Mouse (Mus musculus) kidney, embryonic 16.5 days (tissue): ENCODE measurements at regions not wholly inside any gene's neighbourhood (a gene's known extent, or its start where the extent isn't known, plus 50 kb on each side); places are given as distances from the start of the nearest gene placed in this dataset.

Experiments
- ATAC-seq: fragments of 200-750 bp; cut with Nextera tagmentation; 2 replicates; pipeline ENCODE4 v1.8.0; 2017; ENCODE audit warnings: moderate TSS enrichment; ENCODE audit not compliant: low FRiP score, low TSS enrichment
- H3K27ac ChIP-seq: fragments of 300-500 bp; sonication (generic); 2 replicates; pipeline ENCODE4 v1.5.1; 2014; ENCODE audit warnings: low read length
- H3K27me3 ChIP-seq: fragments of 300-500 bp; sonication (generic); 2 replicates; pipeline ENCODE4 v1.6.1; 2014; ENCODE audit warnings: low read length, control low read depth, mixed read lengths; ENCODE audit not compliant: insufficient read depth
- H3K36me3 ChIP-seq: fragments of 300-500 bp; sonication (generic); 2 replicates; pipeline ENCODE4 v1.6.1; 2014; ENCODE audit warnings: low read length, control low read depth, mixed read lengths; ENCODE audit not compliant: insufficient read depth
- H3K4me1 ChIP-seq: fragments of 300-500 bp; sonication (generic); 2 replicates; pipeline ENCODE4 v1.6.1; 2014; ENCODE audit warnings: low read length, control low read depth, mixed read lengths; ENCODE audit not compliant: insufficient read depth
- H3K4me2 ChIP-seq: fragments of 300-500 bp; sonication (generic); replicated peaks from 2 replicates; pipeline ENCODE4 v1.6.1; 2014; ENCODE audit warnings: low read depth, low read length
- H3K4me3 ChIP-seq: fragments of 300-500 bp; sonication (generic); 2 replicates; pipeline ENCODE4 v1.5.1; 2014; ENCODE audit warnings: mild to moderate bottlenecking, low read length
- H3K9ac ChIP-seq: fragments of 300-500 bp; sonication (generic); replicated peaks from 2 replicates; pipeline ENCODE4 v1.6.1; 2014; ENCODE audit warnings: low read length
- H3K9me3 ChIP-seq: fragments of 300-500 bp; sonication (generic); 2 replicates; pipeline ENCODE4 v1.6.1; 2016; ENCODE audit warnings: low read length, control low read depth
- WGBS: fragments of 180-500 bp; shearing (Covaris S2); extraction: QIAGEN DNeasy Blood & Tissue Kit; methylation state at CpG from one replicate; pipeline ENCODE4 v1.1.7; 2014; 5-methylcytosine and 5-hydroxymethylcytosine counted together

DNA sequence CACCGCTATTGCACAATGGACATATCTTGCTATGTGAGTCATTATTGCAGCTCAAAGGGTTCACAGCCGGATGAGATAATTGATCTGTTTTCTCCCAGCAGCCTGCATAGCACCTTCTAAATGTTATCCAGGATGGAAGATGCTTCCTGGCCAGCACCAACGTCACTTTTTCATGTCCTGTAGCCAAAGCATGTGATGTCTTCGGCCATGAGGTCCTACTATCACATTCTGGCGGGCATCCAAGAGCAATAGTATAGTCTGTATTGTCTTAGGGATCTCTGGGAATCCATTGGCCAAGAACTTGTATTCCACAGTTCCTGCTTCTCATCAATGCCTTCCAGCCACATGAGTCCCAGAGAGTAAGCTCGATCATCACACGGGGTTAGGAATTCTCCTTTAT is 70.6 kb downstream of the Npy start:
- H3K27me3 ChIP-seq, result no peaks in the 10 kb centered on the region
- H3K36me3 ChIP-seq, result peaks cover 4% of the 10 kb centered on the region; the same call in 1 of the 2 replicates
- H3K9ac ChIP-seq, result no peak overlapping the region
- H3K4me3 ChIP-seq, result no peak overlapping the region
- ATAC-seq, result no peak
- H3K27ac ChIP-seq, result no peak overlapping the region
- WGBS, result 83% methylated on average over 7 of the region's 7 CpGs
- peaks cover 16% of the 10 kb centered on the region for H3K9me3 ChIP-seq
- H3K4me2 ChIP-seq, result no peak overlapping the region
- no peaks in the 10 kb centered on the region for H3K4me1 ChIP-seq

DNA sequence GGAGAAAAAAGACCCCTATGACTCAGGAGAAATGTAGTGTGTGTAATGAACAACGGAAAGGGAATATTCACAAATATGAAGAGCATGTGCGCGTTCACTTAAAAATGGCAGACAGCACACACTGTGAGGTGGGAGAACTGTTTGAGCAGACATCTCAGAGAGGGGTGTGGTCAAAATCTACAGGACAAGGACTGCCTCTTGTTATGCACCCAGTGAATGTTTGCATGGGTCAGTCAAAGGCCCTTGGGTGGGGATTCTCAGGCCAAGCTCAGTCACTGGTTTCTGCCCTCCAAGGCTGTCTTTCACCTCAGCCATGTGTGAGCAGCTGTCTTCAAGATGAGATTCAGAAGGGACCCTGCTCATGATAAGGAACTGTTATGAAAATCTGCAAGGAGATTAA is 76.6 kb downstream of the Npy start:
- WGBS, result 99% methylated on average over 3 of the region's 3 CpGs
- ATAC-seq, result no peak
- no peaks in the 10 kb centered on the region for H3K27me3 ChIP-seq
- no peak overlapping the region for H3K9ac ChIP-seq
- peaks cover 4% of the 10 kb centered on the region; the same call in 1 of the 2 replicates for H3K36me3 ChIP-seq
- H3K27ac ChIP-seq, result no peak overlapping the region
- no peak overlapping the region for H3K4me2 ChIP-seq
- H3K4me1 ChIP-seq, result no peaks in the 10 kb centered on the region
- H3K4me3 ChIP-seq, result no peak overlapping the region
- peaks cover 13% of the 10 kb centered on the region for H3K9me3 ChIP-seq

- Histone ChIP-seq H3K36me3 (no peaks in the 10 kb centered on the region), H3K27ac (no peak overlapping the region), H3K9me3 (no peaks in the 10 kb centered on the region), H3K4me1 (no peaks in the 10 kb centered on the region), H3K4me3 (no peak overlapping the region), H3K9ac (no peak overlapping the region), H3K27me3 (no peaks in the 10 kb centered on the region), H3K4me2 (no peak overlapping the region)
- WGBS, result 41% methylated on average over 6 of the region's 6 CpGs
- no peak for ATAC-seq
Measured at GRCm38 (mm10) chr6:49901512-49901911, 79.0 kb downstream of the Npy start.

- H3K27me3 ChIP-seq, result no peaks in the 10 kb centered on the region
- no peak overlapping the region for H3K9ac ChIP-seq
- H3K4me1 ChIP-seq, result no peaks in the 10 kb centered on the region
- H3K4me3 ChIP-seq, result no peak overlapping the region
- ATAC-seq, result peak; percentile 31; the same call in 1 of the 2 replicates
- no peaks in the 10 kb centered on the region for H3K9me3 ChIP-seq
- WGBS, result 29% methylated on average over 6 of the region's 6 CpGs
- H3K36me3 ChIP-seq, result no peaks in the 10 kb centered on the region
- H3K4me2 ChIP-seq, result no peak overlapping the region
- H3K27ac ChIP-seq, result no peak overlapping the region
Measured at GRCm38 (mm10) chr6:49904001-49904400, 81.5 kb downstream of the Npy start.

DNA sequence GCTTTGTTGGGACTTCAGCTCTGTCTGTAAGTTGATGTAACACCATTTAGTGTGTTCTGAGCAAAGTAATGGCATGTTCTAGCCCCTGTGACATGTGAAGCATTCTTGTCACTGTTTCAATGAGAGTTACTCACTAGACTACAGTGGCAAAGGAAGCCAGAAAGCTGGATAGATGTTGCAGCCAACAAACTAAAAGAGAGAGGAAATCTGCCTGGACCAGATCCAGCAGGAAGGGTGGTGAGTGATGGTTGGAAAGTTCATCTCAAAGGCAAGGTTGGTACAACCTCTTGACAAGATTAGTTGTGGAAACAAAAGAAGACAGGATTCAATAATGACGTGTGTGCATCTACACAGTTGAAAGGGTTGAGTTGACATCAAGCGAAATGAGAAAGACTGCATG is 83.9 kb downstream of the Npy start:
- WGBS, result 90% methylated on average over 2 of the region's 2 CpGs
- ATAC-seq, result no peak
- no peak overlapping the region for H3K9ac ChIP-seq
- no peaks in the 10 kb centered on the region for H3K9me3 ChIP-seq
- H3K36me3 ChIP-seq, result no peaks in the 10 kb centered on the region
- no peaks in the 10 kb centered on the region for H3K27me3 ChIP-seq
- H3K4me1 ChIP-seq, result no peaks in the 10 kb centered on the region
- H3K27ac ChIP-seq, result no peak overlapping the region
- no peak overlapping the region for H3K4me3 ChIP-seq
- H3K4me2 ChIP-seq, result no peak overlapping the region

DNA sequence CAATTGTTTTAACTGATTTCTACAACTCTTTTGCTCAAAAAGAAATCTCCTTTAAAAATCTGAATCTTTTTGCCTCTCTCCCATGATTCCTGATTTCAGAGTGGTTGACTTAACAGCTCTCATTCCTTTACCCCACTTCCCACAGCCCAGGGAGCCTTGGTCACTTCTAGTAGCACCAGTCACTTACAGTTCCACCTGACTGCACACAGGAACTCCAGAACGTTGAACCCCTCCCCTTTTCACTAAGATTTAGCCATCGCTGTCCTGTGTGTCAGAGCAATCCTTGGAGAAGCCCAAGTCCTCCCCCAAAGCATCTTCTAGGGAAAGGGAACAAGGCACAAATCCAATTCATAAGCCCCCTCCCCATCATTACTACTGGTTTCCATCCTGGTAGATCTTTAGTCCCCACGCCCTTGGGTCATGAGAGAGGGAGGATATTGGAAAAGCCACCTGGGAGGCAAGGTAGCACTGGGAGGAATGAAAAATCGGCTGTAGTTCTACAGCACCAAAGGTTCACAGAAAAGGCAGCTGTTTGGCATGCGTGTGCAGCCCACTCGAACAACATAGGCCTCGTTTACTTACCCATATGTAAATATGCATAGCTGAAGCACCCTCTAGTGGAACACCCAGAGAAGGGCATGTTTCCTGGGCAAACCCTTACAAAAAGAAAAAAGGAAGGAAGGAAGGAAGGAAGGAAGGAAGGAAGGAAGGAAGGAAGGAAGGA is 96.7 kb downstream of the Npy start:
- Histone ChIP-seq H3K27me3 (no peaks in the 10 kb centered on the region), H3K9me3 (no peaks in the 10 kb centered on the region), H3K27ac (no peak overlapping the region), H3K4me1 (peaks cover 3% of the 10 kb centered on the region; the same call in 1 of the 2 replicates), H3K36me3 (no peaks in the 10 kb centered on the region), H3K4me3 (no peak overlapping the region), H3K9ac (no peak overlapping the region), H3K4me2 (no peak overlapping the region)
- WGBS, result 29% methylated on average over 7 of the region's 7 CpGs
- peak; percentile 65; the same call in 1 of the 2 replicates for ATAC-seq

DNA sequence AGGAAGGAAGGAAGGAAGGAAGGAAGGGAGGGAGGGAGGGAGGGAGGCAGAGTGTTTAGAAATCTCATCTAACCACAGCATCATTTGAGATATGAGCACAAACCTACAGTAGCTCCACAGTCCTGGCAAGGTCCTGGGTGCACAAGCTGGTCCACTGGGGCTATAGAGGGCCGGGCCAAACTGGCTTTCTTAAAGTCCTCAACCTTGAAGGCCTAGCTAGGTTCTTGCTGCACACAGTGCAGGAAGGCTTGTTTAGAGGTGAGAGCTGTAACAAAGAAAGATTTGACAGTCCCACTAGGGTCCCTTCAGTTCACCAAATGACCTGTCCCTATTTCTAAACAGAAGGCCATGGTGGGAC is 97.3 kb downstream of the Npy start:
- WGBS, result 91% methylated on average over 1 of the region's 1 CpGs
- Histone ChIP-seq H3K27ac (no peak overlapping the region), H3K27me3 (no peaks in the 10 kb centered on the region), H3K9me3 (no peaks in the 10 kb centered on the region), H3K36me3 (no peaks in the 10 kb centered on the region), H3K4me3 (no peak overlapping the region), H3K4me2 (no peak overlapping the region), H3K4me1 (peaks cover 3% of the 10 kb centered on the region; the same call in 1 of the 2 replicates), H3K9ac (no peak overlapping the region)
- ATAC-seq, result no peak

- no peak for ATAC-seq
- no peak overlapping the region for H3K4me2 ChIP-seq
- H3K9me3 ChIP-seq, result no peaks in the 10 kb centered on the region
- no peaks in the 10 kb centered on the region for H3K36me3 ChIP-seq
- H3K27me3 ChIP-seq, result no peaks in the 10 kb centered on the region
- WGBS, result 84% methylated on average over 5 of the region's 5 CpGs
- H3K4me3 ChIP-seq, result no peak overlapping the region
- H3K4me1 ChIP-seq, result no peaks in the 10 kb centered on the region
- no peak overlapping the region for H3K9ac ChIP-seq
- no peak overlapping the region for H3K27ac ChIP-seq
Measured at GRCm38 (mm10) chr6:49924296-49924695, 101.8 kb downstream of the Npy start.

- H3K9ac ChIP-seq, result no peak overlapping the region
- H3K4me2 ChIP-seq, result no peak overlapping the region
- no peaks in the 10 kb centered on the region for H3K36me3 ChIP-seq
- H3K27me3 ChIP-seq, result no peaks in the 10 kb centered on the region
- WGBS, result 69% methylated on average over 4 of the region's 4 CpGs
- no peak for ATAC-seq
- H3K27ac ChIP-seq, result no peak overlapping the region
- 0 out of 2 replicates have a peak, but pooled peaks cover 4% of the 10 kb centered on the region for H3K4me1 ChIP-seq
- H3K9me3 ChIP-seq, result no peaks in the 10 kb centered on the region; the same call in 1 of the 2 replicates
- no peak overlapping the region for H3K4me3 ChIP-seq
Measured at GRCm38 (mm10) chr6:49928075-49928474, 105.6 kb downstream of the Npy start.

DNA sequence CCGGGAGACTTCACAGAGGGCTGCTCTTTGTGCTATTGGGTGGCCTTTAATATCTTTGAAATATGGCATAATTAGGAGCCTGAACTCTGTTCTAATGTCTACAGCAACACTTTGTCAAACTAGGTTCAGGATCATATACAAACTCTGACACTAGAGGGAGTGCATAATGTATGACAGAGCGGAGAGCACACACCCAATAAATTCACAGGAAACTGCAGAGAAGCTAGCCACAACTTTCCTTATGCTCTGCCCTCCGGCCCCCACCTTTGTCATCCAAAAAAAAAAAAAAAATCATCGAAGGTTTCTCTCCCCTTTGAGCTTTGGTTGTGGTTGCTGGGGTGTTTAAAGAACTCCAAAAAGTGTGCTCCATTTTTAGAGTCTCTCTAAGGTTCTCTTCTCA is 107.6 kb downstream of the Npy start:
- Histone ChIP-seq H3K9me3 (no peaks in the 10 kb centered on the region; the same call in 1 of the 2 replicates), H3K4me1 (0 out of 2 replicates have a peak, but pooled peaks cover 4% of the 10 kb centered on the region), H3K27ac (no peak overlapping the region), H3K4me2 (no peak overlapping the region), H3K27me3 (no peaks in the 10 kb centered on the region), H3K36me3 (no peaks in the 10 kb centered on the region), H3K4me3 (no peak overlapping the region), H3K9ac (no peak overlapping the region)
- no peak; the same call in 1 of the 2 replicates for ATAC-seq
- WGBS, result 22% methylated on average over 4 of the region's 4 CpGs
